Mouse (Mus musculus): ENCODE results near the gene Skap1.

Skap1 gene

GRCm38 (mm10) chr11:96560229-96560628 lies 95.8 kb downstream of the Skap1 start:
- no peak for DNase-seq (ENCODE audit: low spot score in 2 of 2)

- no peak for DNase-seq (ENCODE audit: low spot score in 2 of 2)
Observed at GRCm38 (mm10) chr11:96564088-96564487, 99.7 kb downstream of the Skap1 start.

- DNase-seq (ENCODE audit: low spot score in 2 of 2) = no peak
Observed at GRCm38 (mm10) chr11:96572515-96572914, 108.1 kb downstream of the Skap1 start.

- no peak for DNase-seq (ENCODE audit: low spot score in 2 of 2)
Observed at GRCm38 (mm10) chr11:96576491-96577427, 112.4 kb downstream of the Skap1 start.

GRCm38 (mm10) chr11:96578551-96579283 lies 114.3 kb downstream of the Skap1 start:
- DNase-seq (ENCODE audit: low spot score in 2 of 2) = no peak

GRCm38 (mm10) chr11:96581604-96582384 lies 117.4 kb downstream of the Skap1 start:
- DNase-seq (ENCODE audit: low spot score in 2 of 2) = no peak

GRCm38 (mm10) chr11:96582595-96582994 lies 118.2 kb downstream of the Skap1 start:
- DNase-seq (ENCODE audit: low spot score in 2 of 2) = no peak

- DNase-seq (ENCODE audit: low spot score in 2 of 2) = no peak
Observed at GRCm38 (mm10) chr11:96589828-96590227, 125.4 kb downstream of the Skap1 start.

- DNase-seq (ENCODE audit: low spot score in 2 of 2) = peak in 1 of 2 experiments; percentile 20
Observed at GRCm38 (mm10) chr11:96595890-96596289, 131.5 kb downstream of the Skap1 start.

GRCm38 (mm10) chr11:96596301-96596700 lies 131.9 kb downstream of the Skap1 start:
- no peak for DNase-seq (ENCODE audit: low spot score in 2 of 2)

GRCm38 (mm10) chr11:96602806-96603205 lies 138.4 kb downstream of the Skap1 start:
- DNase-seq (ENCODE audit: low spot score in 2 of 2) = no peak

GRCm38 (mm10) chr11:96604306-96604705 lies 139.9 kb downstream of the Skap1 start:
- DNase-seq (ENCODE audit: low spot score in 2 of 2) = no peak

- no peak for DNase-seq (ENCODE audit: low spot score in 2 of 2)
Observed at GRCm38 (mm10) chr11:96604751-96605450, 140.5 kb downstream of the Skap1 start.

- DNase-seq (ENCODE audit: low spot score in 2 of 2) = no peak
Observed at GRCm38 (mm10) chr11:96605516-96605915, 141.1 kb downstream of the Skap1 start.

- DNase-seq (ENCODE audit: low spot score in 2 of 2) = no peak
Observed at GRCm38 (mm10) chr11:96612596-96612995, 148.2 kb downstream of the Skap1 start.

- DNase-seq (ENCODE audit: low spot score in 2 of 2) = no peak
Observed at GRCm38 (mm10) chr11:96616792-96617191, 152.4 kb downstream of the Skap1 start.

GRCm38 (mm10) chr11:96618789-96619445 lies 154.5 kb downstream of the Skap1 start:
- no peak for DNase-seq (ENCODE audit: low spot score in 2 of 2)

GRCm38 (mm10) chr11:96619576-96619975 lies 155.2 kb downstream of the Skap1 start:
- DNase-seq (ENCODE audit: low spot score in 2 of 2) = peak in 1 of 2 experiments; percentile 27

- DNase-seq (ENCODE audit: low spot score in 2 of 2) = no peak
Observed at GRCm38 (mm10) chr11:96620006-96620405, 155.6 kb downstream of the Skap1 start.

- no peak for DNase-seq (ENCODE audit: low spot score in 2 of 2)
Observed at GRCm38 (mm10) chr11:96620660-96621059, 156.3 kb downstream of the Skap1 start.

- peak; percentile 77 to 83 for DNase-seq (ENCODE audit: low spot score in 2 of 2)
Observed at GRCm38 (mm10) chr11:96621167-96621566, 156.8 kb downstream of the Skap1 start.
